Mouse (Mus musculus) spleen, postnatal 36 days (tissue): ENCODE data around the gene Rbm4.

Experiments
- DNase-seq, 2 experiments: peaks; one replicate each; pipeline ENCODE4 v3.0.0; 2022; ENCODE audit warnings: low spot score in 2 of 2, mixed read lengths in 1 of 2

The Rbm4 gene

DNA sequence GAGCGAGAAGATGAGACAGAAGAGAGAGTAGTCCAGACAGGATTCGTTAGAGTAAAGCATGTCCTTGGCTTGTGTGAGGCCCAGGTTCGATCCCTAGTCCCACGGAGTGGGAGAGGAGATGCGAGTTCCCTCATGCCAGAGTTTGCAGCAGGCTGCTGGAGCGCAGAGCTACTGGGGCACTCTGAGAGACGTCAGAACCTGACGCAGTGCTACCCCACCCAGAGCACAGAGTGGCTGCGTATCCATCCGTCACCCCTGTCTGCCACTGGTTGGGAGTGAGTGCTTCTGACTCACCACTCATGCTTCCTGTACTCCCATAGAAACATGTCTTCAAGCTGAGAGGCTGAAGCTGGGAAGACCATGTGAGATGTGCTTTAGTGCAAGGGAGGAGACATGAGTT is 52.2 kb downstream of the Rbm4 start:
- DNase-seq = no peak

DNA sequence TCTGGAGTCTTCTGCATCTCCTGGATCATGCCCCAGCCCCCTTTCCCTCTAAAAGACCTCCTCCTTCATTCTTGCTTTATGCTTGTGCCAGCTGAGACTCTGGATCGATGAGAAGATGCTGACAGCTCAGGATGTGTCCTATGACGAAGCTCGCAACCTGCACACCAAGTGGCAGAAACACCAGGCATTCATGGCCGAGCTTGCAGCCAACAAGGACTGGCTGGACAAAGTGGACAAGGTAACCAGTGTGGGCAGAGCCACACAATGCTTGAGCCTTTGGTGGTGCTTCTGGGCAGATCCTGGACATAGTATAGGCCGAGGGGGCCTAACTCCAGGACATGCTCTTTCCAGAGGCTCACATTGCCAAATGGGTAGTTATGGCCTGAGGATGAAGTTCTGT is 53.9 kb downstream of the Rbm4 start:
- DNase-seq = no peak

DNA sequence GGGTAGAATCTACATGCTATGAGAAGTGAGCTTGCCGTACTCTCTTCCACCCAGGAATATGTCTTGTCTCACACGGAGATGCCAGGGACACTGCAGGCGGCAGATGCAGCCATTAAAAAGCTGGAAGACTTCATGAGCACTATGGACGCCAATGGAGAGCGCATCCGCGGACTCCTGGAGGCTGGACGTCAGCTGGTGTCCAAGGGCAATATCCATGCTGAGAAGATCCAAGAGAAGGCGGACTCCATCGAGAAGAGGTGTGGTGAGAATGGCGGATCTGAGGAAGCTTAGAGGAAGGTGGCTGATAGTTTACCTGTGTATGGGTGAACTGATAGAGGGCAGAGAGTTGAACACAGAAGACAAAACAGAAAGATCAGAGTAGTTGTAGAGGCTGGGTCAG is 54.6 kb downstream of the Rbm4 start:
- DNase-seq = no peak

DNA sequence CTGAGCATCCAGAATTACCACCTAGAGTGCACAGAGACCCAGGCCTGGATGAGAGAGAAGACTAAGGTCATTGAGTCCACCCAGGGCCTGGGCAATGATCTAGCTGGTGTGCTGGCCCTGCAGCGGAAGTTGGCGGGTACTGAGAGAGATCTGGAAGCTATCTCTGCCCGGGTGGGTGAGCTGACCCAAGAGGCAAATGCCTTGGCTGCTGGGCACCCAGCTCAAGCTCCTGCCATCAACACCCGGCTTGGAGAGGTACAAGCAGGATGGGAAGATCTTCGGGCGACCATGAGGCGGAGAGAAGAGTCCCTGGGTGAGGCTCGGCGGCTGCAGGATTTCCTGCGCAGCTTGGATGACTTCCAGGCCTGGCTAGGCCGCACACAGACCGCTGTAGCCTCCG is 55.8 kb downstream of the Rbm4 start:
- DNase-seq = no peak
